Mouse (Mus musculus) neural tube, embryonic 14.5 days (tissue): ENCODE measurements around the gene Qsox1. TPM values are rescaled to one million over a fixed set of nuclear protein-coding genes. Genes with fewer than 3 reads are reported as not detected.

Source experiments
- ATAC-seq: fragments of 200-750 bp; cut with Nextera tagmentation; 2 replicates; pipeline ENCODE4 v1.8.0; 2017; ENCODE audit warnings: low read depth, mild to moderate bottlenecking, moderate TSS enrichment, moderate library complexity
- H3K27ac ChIP-seq: fragments of 300-500 bp; sonication (generic); 2 replicates; pipeline ENCODE4 v1.5.1; 2014; ENCODE audit warnings: low read depth, mild to moderate bottlenecking, control low read depth, low read length, moderate library complexity, mixed read lengths
- H3K27me3 ChIP-seq: fragments of 300-500 bp; sonication (generic); 2 replicates; pipeline ENCODE4 v1.6.1; 2014; ENCODE audit warnings: low read length; ENCODE audit not compliant: control insufficient read depth, insufficient read depth
- H3K36me3 ChIP-seq: fragments of 300-500 bp; sonication (generic); 2 replicates; pipeline ENCODE4 v1.6.1; 2014; ENCODE audit warnings: low read length, mixed read lengths; ENCODE audit not compliant: control insufficient read depth, insufficient read depth
- H3K4me1 ChIP-seq: fragments of 300-500 bp; sonication (generic); 2 replicates; pipeline ENCODE4 v1.6.1; 2014; ENCODE audit warnings: low read length; ENCODE audit not compliant: control insufficient read depth, insufficient read depth
- H3K4me2 ChIP-seq: fragments of 300-500 bp; sonication (generic); 2 replicates; pipeline ENCODE4 v1.6.1; 2014; ENCODE audit warnings: mild to moderate bottlenecking, low read depth, low read length, control low read depth
- H3K4me3 ChIP-seq: fragments of 300-500 bp; sonication (generic); 2 replicates; pipeline ENCODE4 v1.5.1; 2014; ENCODE audit warnings: low read depth, low read length, control low read depth, mixed read lengths
- H3K9ac ChIP-seq: fragments of 300-500 bp; sonication (generic); replicated peaks from 2 replicates; pipeline ENCODE4 v1.6.1; 2014; ENCODE audit warnings: low read depth, mild to moderate bottlenecking, control low read depth, low read length, mixed read lengths
- H3K9me3 ChIP-seq: fragments of 300-500 bp; sonication (generic); 2 replicates; pipeline ENCODE4 v1.6.1; 2016; ENCODE audit warnings: low read length; ENCODE audit not compliant: control insufficient read depth
- WGBS: fragments of 180-500 bp; shearing (Covaris S2); extraction: QIAGEN DNeasy Blood & Tissue Kit; methylation state at CpG from one replicate; pipeline ENCODE4 v1.1.7; 2014; 5-methylcytosine and 5-hydroxymethylcytosine counted together
- polyA plus RNA-seq: library from polyadenylated mRNA; unstranded; fragments of >200 nt; fragmentation: Nextera tagmentation; extraction: Ambion mirVana; gene quantifications from 2 replicates; pipeline ENCODE4 v1.2.1, GENCODE M21; 2014

Qsox1 gene
- polyA plus RNA-seq, 1 experiment from 2014 or later, result 10.4 TPM

DNA sequence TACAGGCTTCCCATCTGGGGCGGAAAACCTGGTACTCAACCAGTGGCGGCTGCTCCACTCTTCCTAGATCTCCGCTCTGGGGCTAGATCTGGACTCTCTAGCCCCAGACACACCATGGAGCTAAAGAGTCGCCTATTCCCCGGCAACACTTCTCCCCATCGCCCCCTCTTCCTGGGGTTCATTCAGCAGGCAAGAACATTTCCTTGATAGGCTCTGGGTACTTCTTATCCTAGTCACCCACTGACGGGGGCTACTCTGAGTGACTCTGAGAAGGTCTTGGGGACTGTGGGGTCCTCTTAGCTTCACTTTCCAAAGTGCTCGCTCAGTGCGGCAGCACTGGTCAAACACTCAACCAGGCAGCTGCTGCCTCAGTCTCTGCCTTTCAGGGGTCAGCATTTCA lies 59.3 kb downstream of the Qsox1 start:
- Histone ChIP-seq H3K4me3 (no peak overlapping the region), H3K4me1 (no peaks in the 10 kb centered on the region), H3K36me3 (no peaks in the 10 kb centered on the region), H3K27ac (no peak overlapping the region), H3K9me3 (no peaks in the 10 kb centered on the region), H3K4me2 (no peak overlapping the region), H3K27me3 (peaks cover 31% of the 10 kb centered on the region), H3K9ac (no peak overlapping the region)
- 79% methylated on average over 9 of the region's 9 CpGs for WGBS
- no peak for ATAC-seq

DNA sequence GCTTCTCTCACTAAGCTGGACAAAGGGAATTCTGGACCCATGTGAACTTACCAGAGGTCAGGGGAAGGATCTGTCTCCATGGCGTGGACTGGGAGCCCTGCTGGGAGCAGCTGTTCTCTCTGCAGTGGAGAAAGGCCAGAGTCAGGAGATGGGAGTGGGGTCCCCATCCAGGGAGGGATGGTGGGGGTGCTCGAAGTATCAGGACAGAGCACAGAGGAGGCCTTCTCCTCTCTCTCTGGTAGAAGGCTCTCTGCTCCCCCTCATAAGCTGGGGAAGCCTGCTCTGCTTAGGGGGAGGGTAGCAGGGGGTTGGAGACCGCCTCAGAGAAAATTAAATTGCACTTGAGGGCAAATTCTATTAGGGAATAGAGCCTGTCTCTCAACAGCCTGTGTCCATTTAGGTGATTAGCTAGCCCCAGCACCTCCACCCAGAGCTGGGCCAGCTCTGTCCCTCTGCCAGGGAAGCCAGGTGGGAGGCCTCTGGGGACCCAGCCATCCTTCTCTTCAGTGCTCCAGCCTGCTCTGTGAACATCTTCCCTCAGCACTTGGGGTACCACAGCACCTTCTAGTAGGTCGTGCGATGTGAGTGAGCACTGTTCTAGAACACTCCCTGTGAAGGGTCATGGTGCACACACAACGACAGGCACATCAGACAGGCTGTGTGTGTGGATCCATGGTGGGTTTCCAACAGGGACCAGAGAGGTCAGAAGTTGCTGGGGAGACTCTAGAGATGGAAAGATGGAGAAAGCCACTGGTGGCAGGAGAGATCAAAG lies 61.0 kb downstream of the Qsox1 start, which contains the start of gene Lhx4:
Lhx4 (minus strand) TSS at position 201 of the 772 bp plus-strand sequence.
- Histone ChIP-seq H3K4me2 (no peak within 1 kb of the TSS), H3K9ac (no peak within 1 kb of the TSS), H3K27ac (no peak within 1 kb of the TSS), H3K36me3 (no peaks in the 10 kb centered on the region), H3K4me1 (no peaks in the 10 kb centered on the region), H3K4me3 (no peak within 1 kb of the TSS), H3K27me3 (peaks cover 45% of the 10 kb centered on the region), H3K9me3 (no peaks in the 10 kb centered on the region)
- no peak; the same call in 1 of the 2 replicates for ATAC-seq
- WGBS, result 66% methylated on average over 6 of the region's 6 CpGs

DNA sequence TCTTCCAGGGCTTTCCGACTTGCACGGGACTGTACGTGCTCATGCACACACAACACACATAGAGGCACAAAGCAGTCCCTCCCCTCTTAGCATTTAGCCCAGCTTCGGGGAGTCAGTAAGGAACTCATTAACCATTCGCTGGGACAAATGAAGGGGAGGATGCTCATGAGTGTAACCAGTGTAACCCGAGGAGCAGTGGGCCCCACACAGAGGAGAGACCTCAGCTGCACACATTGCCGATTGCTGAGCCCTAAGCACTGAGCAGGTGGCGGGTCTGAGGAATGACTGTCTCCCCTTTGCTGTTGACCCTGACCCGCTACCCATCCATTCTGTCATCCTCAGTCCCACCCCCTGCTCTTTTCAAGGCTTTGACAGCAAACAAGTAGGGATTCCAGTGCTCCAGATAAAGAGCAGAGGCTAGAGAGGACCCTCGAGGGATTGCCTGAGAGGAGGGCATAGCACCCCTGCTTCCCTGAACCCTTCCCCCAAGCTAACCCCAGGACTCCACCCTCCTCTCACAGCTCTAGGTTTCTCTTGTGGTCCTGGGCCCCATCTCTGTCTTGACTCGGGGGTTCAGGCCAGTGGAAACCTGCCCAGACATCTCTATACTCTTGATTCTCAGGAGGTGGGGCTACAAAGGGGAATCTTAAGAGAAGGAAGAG lies 62.0 kb downstream of the Qsox1 start:
- H3K4me3 ChIP-seq, result no peak overlapping the region
- no peaks in the 10 kb centered on the region for H3K36me3 ChIP-seq
- no peaks in the 10 kb centered on the region for H3K9me3 ChIP-seq
- no peak overlapping the region for H3K4me2 ChIP-seq
- no peak overlapping the region for H3K27ac ChIP-seq
- peak; percentile 60; the same call in 1 of the 2 replicates for ATAC-seq
- H3K9ac ChIP-seq, result no peak overlapping the region
- no peaks in the 10 kb centered on the region for H3K4me1 ChIP-seq
- WGBS, result 10% methylated on average over 11 of the region's 11 CpGs
- peaks cover 55% of the 10 kb centered on the region for H3K27me3 ChIP-seq

DNA sequence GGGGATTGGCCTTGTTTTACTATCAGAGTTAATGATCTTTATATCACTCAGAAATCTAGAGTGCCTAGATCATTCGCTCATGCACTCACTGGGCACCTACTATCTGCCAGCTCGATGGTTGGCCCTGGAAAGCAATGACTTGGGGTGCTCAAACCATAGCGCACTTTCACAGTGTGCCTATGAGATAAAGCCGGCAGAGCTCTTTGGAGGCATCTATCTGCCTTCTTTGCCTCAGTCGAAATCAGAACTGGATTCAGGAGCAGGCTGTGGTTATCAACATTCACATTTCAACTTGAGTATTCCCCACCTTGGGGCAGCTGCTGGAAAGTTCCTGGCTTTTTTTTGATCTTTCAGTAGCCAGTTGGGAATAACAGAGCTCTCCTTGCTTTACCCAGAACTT lies 64.8 kb downstream of the Qsox1 start:
- Histone ChIP-seq H3K27me3 (peaks cover 69% of the 10 kb centered on the region), H3K36me3 (no peaks in the 10 kb centered on the region), H3K4me2 (no peak overlapping the region), H3K9me3 (no peaks in the 10 kb centered on the region), H3K27ac (no peak overlapping the region), H3K4me1 (no peaks in the 10 kb centered on the region; the same call in 1 of the 2 replicates), H3K9ac (no peak overlapping the region), H3K4me3 (no peak overlapping the region)
- WGBS, result 76% methylated on average over 5 of the region's 5 CpGs
- ATAC-seq, result no peak

DNA sequence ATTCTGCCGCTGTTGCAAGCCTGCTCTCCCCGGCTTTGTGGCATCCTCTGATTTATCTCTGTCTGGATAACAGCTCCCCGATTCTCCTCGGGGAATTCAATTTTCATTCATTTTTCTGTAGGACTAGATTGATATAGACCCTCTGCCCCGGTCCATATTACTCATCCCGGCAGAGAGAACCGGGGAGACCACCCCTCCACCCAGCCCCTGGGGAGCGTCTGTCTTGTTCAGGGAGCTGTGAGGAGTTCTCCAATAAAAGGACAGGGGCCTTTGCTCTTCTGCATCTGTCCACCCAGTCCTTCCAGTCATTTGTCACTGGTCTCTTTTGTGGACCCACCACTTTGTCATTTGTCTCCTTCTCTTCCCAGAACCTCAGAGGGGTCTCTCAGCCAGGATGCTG lies 65.7 kb downstream of the Qsox1 start:
- Histone ChIP-seq H3K4me2 (no peak overlapping the region), H3K4me3 (no peak overlapping the region), H3K9me3 (no peaks in the 10 kb centered on the region), H3K27ac (no peak overlapping the region), H3K9ac (no peak overlapping the region), H3K4me1 (peaks cover 7% of the 10 kb centered on the region), H3K36me3 (no peaks in the 10 kb centered on the region), H3K27me3 (peaks cover 70% of the 10 kb centered on the region)
- ATAC-seq, result no peak
- WGBS, result 3% methylated on average over 8 of the region's 8 CpGs

DNA sequence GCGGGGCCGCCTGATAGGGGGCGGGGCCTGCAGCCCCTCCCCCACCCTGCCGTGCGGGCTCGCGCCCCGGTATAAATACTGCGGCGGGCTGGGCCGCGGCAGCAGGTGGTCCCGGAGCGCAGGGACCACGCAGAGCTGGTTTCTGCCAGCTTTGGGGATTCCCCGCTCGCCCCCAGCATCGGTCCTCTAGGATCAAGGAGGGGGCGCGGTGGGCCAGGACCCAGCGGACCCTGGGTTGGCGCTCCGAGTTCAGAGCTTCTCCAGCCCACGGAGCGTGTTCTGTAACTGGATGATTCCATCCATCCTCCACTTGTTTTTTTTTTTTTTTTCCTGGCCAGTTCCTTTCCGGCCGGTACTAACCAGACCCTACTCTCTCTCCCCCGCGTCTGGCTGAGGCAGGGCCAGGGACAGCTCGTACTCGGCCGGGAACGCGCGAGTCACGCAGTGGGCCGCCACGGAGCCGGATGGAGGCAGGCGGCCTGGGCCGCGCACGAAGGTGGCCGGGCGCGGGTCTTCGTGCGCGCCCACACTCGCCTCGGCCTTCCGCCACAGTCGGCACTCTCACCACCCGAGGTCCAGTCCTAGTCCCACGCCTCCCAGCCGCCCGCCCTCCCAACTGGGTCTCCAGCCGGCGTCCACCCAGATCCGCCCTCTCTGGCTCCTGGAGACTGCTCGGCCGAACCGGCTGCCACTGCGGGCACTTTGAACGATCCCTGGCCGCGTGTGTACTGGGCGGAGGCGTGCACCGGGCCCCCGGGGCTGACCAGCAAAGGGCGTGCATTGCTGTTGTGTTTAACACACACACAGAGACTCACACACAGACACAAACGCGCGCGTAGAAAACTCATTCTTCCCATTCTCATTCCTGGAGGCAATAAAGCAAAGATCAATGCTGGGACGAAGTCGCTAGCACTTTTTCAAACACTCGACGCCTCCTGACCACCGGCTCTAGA lies 70.0 kb downstream of the Qsox1 start:
- Histone ChIP-seq H3K9ac (no peak overlapping the region; the same call in 1 of the 2 replicates), H3K27me3 (peaks cover 67% of the 10 kb centered on the region), H3K4me1 (peaks cover 13% of the 10 kb centered on the region), H3K4me3 (peak overlapping the region; percentile 29), H3K27ac (no peak overlapping the region), H3K36me3 (no peaks in the 10 kb centered on the region), H3K9me3 (no peaks in the 10 kb centered on the region), H3K4me2 (peak overlapping the region; percentile 59)
- ATAC-seq, result peak; percentile 35
- WGBS, result under 1% methylated on average over 80 of the region's 81 CpGs

DNA sequence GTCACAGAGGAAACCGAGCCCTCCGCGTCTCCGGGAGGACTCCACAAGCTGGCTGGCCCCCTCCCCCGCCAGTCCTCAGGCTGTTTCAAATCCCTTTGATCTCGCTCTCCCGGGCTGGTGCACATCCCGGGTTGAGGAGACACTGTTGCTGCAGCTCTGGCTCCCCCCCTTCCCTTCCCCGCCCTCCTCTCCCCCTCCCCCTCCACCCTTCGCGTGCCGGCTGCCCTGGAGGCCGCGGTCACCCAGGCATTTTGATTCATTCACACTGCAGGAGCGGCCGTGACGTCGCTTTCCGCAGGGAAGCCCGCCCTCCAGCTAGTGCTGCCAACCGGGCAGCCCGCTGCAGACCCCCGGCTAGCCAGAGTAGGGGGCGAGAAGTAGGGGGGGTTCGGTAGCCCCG lies 70.7 kb downstream of the Qsox1 start:
- Histone ChIP-seq H3K27ac (no peak overlapping the region), H3K27me3 (peaks cover 66% of the 10 kb centered on the region), H3K4me2 (peak overlapping the region; percentile 59), H3K36me3 (no peaks in the 10 kb centered on the region), H3K9ac (0 out of 2 replicates have a peak overlapping the region, but pooled peaks have one; percentile 7), H3K4me1 (peaks cover 13% of the 10 kb centered on the region), H3K4me3 (peak overlapping the region; percentile 29), H3K9me3 (no peaks in the 10 kb centered on the region)
- under 1% methylated on average over 23 of the region's 26 CpGs for WGBS
- peak; percentile 60 for ATAC-seq

DNA sequence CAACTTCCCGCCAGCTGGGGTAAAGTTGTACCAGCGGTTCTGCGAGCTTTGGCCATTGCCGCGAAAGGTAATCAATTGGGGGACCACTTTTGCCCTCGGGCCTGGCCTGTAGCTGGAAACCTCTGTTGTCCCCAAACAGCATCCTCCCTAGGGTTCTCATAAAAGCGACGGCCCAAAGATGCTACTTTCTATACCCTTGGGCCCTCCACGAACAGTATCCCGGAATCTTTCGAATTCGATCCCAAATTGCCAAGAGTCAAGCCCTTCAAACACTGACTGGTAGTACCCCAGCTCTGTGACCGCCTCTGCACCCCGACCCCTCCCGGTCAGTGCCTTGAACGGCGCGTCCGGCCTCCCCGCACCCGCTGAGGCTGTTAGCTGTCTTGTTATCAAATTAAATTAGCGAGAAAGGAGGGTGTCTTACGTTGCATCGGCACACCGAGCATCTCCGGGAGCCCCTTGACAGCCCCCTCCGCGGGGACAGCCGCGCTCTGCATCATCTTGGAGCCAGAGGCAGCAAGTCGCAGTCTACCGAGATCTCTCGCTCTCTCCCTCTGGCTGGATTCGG lies 71.2 kb downstream of the Qsox1 start:
- Histone ChIP-seq H3K27me3 (peaks cover 61% of the 10 kb centered on the region), H3K27ac (no peak overlapping the region), H3K4me1 (peaks cover 13% of the 10 kb centered on the region), H3K4me3 (peak overlapping the region; percentile 29), H3K4me2 (peak overlapping the region; percentile 59), H3K9ac (0 out of 2 replicates have a peak overlapping the region, but pooled peaks have one; percentile 7), H3K36me3 (no peaks in the 10 kb centered on the region), H3K9me3 (no peaks in the 10 kb centered on the region)
- peak; percentile 15; the same call in 1 of the 2 replicates for ATAC-seq
- under 1% methylated on average over 34 of the region's 34 CpGs for WGBS
